Comparison of ENCODE assay signal across 8 mouse cellular contexts in genomic region chr5:135023344-135024173, GRCm38 (mm10). TPM values are rescaled to one million over a fixed set of nuclear protein-coding genes. Genes with fewer than 3 reads are reported as not detected.
A peak's percentile ranks its signal among the peaks of the same experiment; 100 is the strongest.
DNase-seq lines count a peak whose midpoint lies in the region; ATAC-seq lines count a peak whose summit lies in the region.

TSS of gene Stx1a (plus strand) at chr5:135023482.

- peaks cover 34% of the 10 kb centered on the region for H3K4me1 ChIP-seq in limb, embryonic 13.5 days
- peaks cover 14% of the 10 kb centered on the region for H3K4me1 ChIP-seq in midbrain, embryonic 14.5 days (ENCODE audit: control insufficient read depth, insufficient read depth, low read length)

- peak; percentile 87 for DNase-seq in layer of hippocampus, adult 11-12 months (ENCODE audit: low spot score)
- DNase-seq in layer of hippocampus, adult 9-10 months (ENCODE audit: low spot score): no peak
- peak; percentile 91 for DNase-seq in embryo, embryonic 9.5 days (ENCODE audit: extremely low spot score)
- DNase-seq in heart, adult 18-20 months: peak; percentile 91 to 94
- peak; percentile 82 for DNase-seq in kidney, adult 18-20 months
- peak; percentile 94 for DNase-seq in midbrain, embryonic 14.5 days
- DNase-seq in spleen, postnatal 10 days (ENCODE audit: low spot score in 2 of 2): peak; percentile 28 to 73

- no peaks in the 10 kb centered on the region for H3K27me3 ChIP-seq in limb, embryonic 13.5 days
- H3K27me3 ChIP-seq in midbrain, embryonic 14.5 days (ENCODE audit: control insufficient read depth, insufficient read depth, low read length): no peaks in the 10 kb centered on the region

- H3K9me3 ChIP-seq in limb, embryonic 13.5 days: no peaks in the 10 kb centered on the region
- H3K9me3 ChIP-seq in midbrain, embryonic 14.5 days (ENCODE audit: control insufficient read depth, low read length): no peaks in the 10 kb centered on the region

- peak within 1 kb of the TSS; percentile 73 for H3K4me3 ChIP-seq in limb, embryonic 13.5 days
- H3K4me3 ChIP-seq in midbrain, embryonic 14.5 days (replicated peaks; ENCODE audit: low read depth, low read length): peak within 1 kb of the TSS; percentile 61

- peak within 1 kb of the TSS; percentile 94 for H3K4me2 ChIP-seq in limb, embryonic 13.5 days (replicated peaks)
- peak within 1 kb of the TSS; percentile 91 for H3K4me2 ChIP-seq in midbrain, embryonic 14.5 days (ENCODE audit: low read length)

- H3K36me3 ChIP-seq in limb, embryonic 13.5 days: no peaks in the 10 kb centered on the region
- no peaks in the 10 kb centered on the region for H3K36me3 ChIP-seq in midbrain, embryonic 14.5 days (ENCODE audit: control insufficient read depth, insufficient read depth, low read length)

- H3K27ac ChIP-seq in limb, embryonic 13.5 days: peak within 1 kb of the TSS; percentile 28; the same call in 1 of the 2 replicates
- H3K27ac ChIP-seq in midbrain, embryonic 14.5 days (replicated peaks; ENCODE audit: low read depth, low read length): peak within 1 kb of the TSS; percentile 49; the same call in 1 of the 2 replicates

- H3K9ac ChIP-seq in limb, embryonic 13.5 days: peak within 1 kb of the TSS; percentile 77
- H3K9ac ChIP-seq in midbrain, embryonic 14.5 days (replicated peaks; ENCODE audit: low read length): peak within 1 kb of the TSS; percentile 68

- WGBS in limb, embryonic 13.5 days: under 1% methylated on average over 61 of the region's 61 CpGs
- WGBS in midbrain, embryonic 14.5 days: under 1% methylated on average over 60 of the region's 61 CpGs

- peak; percentile 94 for ATAC-seq in limb, embryonic 13.5 days (ENCODE audit: low FRiP score, low read depth)
- ATAC-seq in midbrain, embryonic 14.5 days (ENCODE audit: low FRiP score, low TSS enrichment): peak; percentile 93

RNA-seq across cellular contexts. Expression of gene Stx1a, which starts in this region (rescaled TPM):
- total RNA-seq in heart, adult 18-20 months (2021): 1 to 10 TPM; 1.0 to 1.5 TPM
- polyA plus RNA-seq in limb, embryonic 13.5 days (2015; fragmentation: Nextera tagmentation; extraction: Ambion mirVana): 11.7 and 13.1 TPM in 2 replicates
- 106 and 137 TPM in 2 replicates for polyA plus RNA-seq in midbrain, embryonic 14.5 days (2014; fragmentation: Nextera tagmentation; extraction: Ambion mirVana)
